12 mouse cellular contexts compared by ENCODE assay signal in genomic region chr13:102918616-102919015, GRCm38 (mm10).
"Had no signal": no experiment of that assay in that cellular context is flagged by ENCODE, and none has a peak within 500 bp of the region (broad histone marks: within the 10 kb centered on the region; RNA-seq: fewer than 3 reads in every experiment).

No protein-coding gene starts in this region.

- ATAC-seq: lung, postnatal 0 days; midbrain, embryonic 15.5 days had no signal

- DNase-seq: kidney, adult 2 months; kidney, postnatal 10 days; kidney, postnatal 36 days; layer of hippocampus, postnatal 36 days; liver, embryonic 13.5 days; lung, adult 2 months; retina, postnatal 1 day; right cerebral cortex, postnatal 25 days; spleen, adult 18-20 months; thymus, postnatal 25 days had no signal
